Mouse (Mus musculus) E14TG2a.4 (cell line): ENCODE data around the gene Dclk2.

Experiments used
- CTCF ChIP-seq: conservative IDR thresholded peaks from 2 replicates; pipeline ENCODE4 v1.5.1; 2014; ENCODE audit warnings: low read length
- POU5F1 ChIP-seq: IDR thresholded peaks from 2 replicates; pipeline ENCODE4 v1.6.1; 2014; ENCODE audit warnings: low read length, borderline replicate concordance

DNA sequence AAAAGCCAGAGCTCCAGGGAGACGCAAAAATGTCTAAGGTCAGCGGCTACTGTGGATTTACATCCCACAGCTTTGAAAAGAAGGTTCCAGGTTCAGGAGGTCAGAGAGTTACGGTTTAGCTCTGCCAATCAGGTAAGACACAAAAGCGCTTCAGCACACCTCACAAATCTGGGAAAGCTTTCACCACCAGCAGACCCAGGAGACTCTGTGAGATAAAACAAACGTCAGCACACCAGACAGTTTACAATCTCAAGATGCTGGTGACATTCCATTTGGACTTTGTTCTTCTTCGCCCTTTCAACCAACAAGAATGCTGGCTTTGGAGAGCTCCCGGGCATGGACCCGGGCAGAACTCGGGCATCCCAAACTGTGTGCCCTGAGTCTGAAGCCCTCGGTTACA lies 100.3 kb downstream of the Dclk2 start:
- TF ChIP-seq POU5F1: no peak
- no peak for TF ChIP-seq CTCF
